Mouse (Mus musculus): ENCODE results near the gene Mcee. TPM values are rescaled to one million over a fixed set of nuclear protein-coding genes. Genes with fewer than 3 reads are reported as not detected.

Gene Mcee
- 46.7 and 56.4 TPM in 2 replicates for polyA plus RNA-seq (2015; fragmentation: Nextera tagmentation; extraction: Ambion mirVana)

- Histone ChIP-seq H3K36me3 (peaks cover 11% of the 10 kb centered on the region), H3K9me3 (no peaks in the 10 kb centered on the region), H3K4me3 (peak within 1 kb of the TSS; percentile 67), H3K4me2 (peak within 1 kb of the TSS; percentile 99), H3K4me1 (replicated peaks) (peaks cover 19% of the 10 kb centered on the region), H3K9ac (peak within 1 kb of the TSS; percentile 68), H3K27me3 (no peaks in the 10 kb centered on the region), H3K27ac (replicated peaks) (peak within 1 kb of the TSS; percentile 74)
- peak; percentile 98 for ATAC-seq (ENCODE audit: low FRiP score, low read depth)
- under 1% methylated on average over 53 of the region's 54 CpGs for WGBS
Measured at GRCm38 (mm10) chr7:64392122-64392818, at the start of gene Mcee, which contains the start of gene Mphosph10. Mcee (plus strand) TSS chr7:64392607. Mphosph10 (minus strand) TSS chr7:64392268.

- no peak for ATAC-seq (ENCODE audit: low FRiP score, low read depth)
- no peak overlapping the region for H3K4me2 ChIP-seq
- H3K36me3 ChIP-seq = peaks cover 8% of the 10 kb centered on the region; the same call in 1 of the 2 replicates
- no peak overlapping the region for H3K27ac ChIP-seq (replicated peaks)
- no peak overlapping the region for H3K9ac ChIP-seq
- 97% methylated on average over 1 of the region's 1 CpGs for WGBS
- H3K9me3 ChIP-seq = no peaks in the 10 kb centered on the region
- H3K4me3 ChIP-seq = no peak overlapping the region
- H3K27me3 ChIP-seq = no peaks in the 10 kb centered on the region
- H3K4me1 ChIP-seq (replicated peaks) = peaks cover 18% of the 10 kb centered on the region
Measured at GRCm38 (mm10) chr7:64347813-64348212, 44.6 kb upstream of the Mcee start.

GRCm38 (mm10) chr7:64349147-64349861 is 43.1 kb upstream of the Mcee start:
- Histone ChIP-seq H3K27ac (replicated peaks) (0 out of 2 replicates have a peak overlapping the region, but pooled peaks have one; percentile 8), H3K4me1 (replicated peaks) (peaks cover 18% of the 10 kb centered on the region), H3K36me3 (peaks cover 8% of the 10 kb centered on the region; the same call in 1 of the 2 replicates), H3K9me3 (no peaks in the 10 kb centered on the region), H3K4me2 (no peak overlapping the region), H3K9ac (no peak overlapping the region), H3K27me3 (no peaks in the 10 kb centered on the region), H3K4me3 (no peak overlapping the region)
- 76% methylated on average over 15 of the region's 15 CpGs for WGBS
- ATAC-seq (ENCODE audit: low FRiP score, low read depth) = 0 out of 2 replicates have a peak, but pooled peaks have one; percentile 43

GRCm38 (mm10) chr7:64351087-64351486 is 41.3 kb upstream of the Mcee start:
- peak; percentile 79 for ATAC-seq (ENCODE audit: low FRiP score, low read depth)
- peaks cover 18% of the 10 kb centered on the region for H3K4me1 ChIP-seq (replicated peaks)
- H3K4me2 ChIP-seq = no peak overlapping the region
- no peaks in the 10 kb centered on the region for H3K27me3 ChIP-seq
- H3K36me3 ChIP-seq = 0 out of 2 replicates have a peak, but pooled peaks cover 8% of the 10 kb centered on the region
- H3K9me3 ChIP-seq = no peaks in the 10 kb centered on the region
- H3K27ac ChIP-seq (replicated peaks) = peak overlapping the region; percentile 72
- H3K4me3 ChIP-seq = no peak overlapping the region
- H3K9ac ChIP-seq = no peak overlapping the region
- WGBS = 51% methylated on average over 4 of the region's 4 CpGs

- no peaks in the 10 kb centered on the region for H3K9me3 ChIP-seq
- no peak overlapping the region for H3K9ac ChIP-seq
- no peak overlapping the region for H3K4me3 ChIP-seq
- H3K27ac ChIP-seq (replicated peaks) = no peak overlapping the region
- no peak overlapping the region for H3K4me2 ChIP-seq
- ATAC-seq (ENCODE audit: low FRiP score, low read depth) = no peak
- WGBS = 21% methylated on average over 14 of the region's 14 CpGs
- H3K36me3 ChIP-seq = 0 out of 2 replicates have a peak, but pooled peaks cover 12% of the 10 kb centered on the region
- H3K4me1 ChIP-seq (replicated peaks) = peaks cover 18% of the 10 kb centered on the region
- no peaks in the 10 kb centered on the region for H3K27me3 ChIP-seq
Measured at GRCm38 (mm10) chr7:64354206-64354605, 38.2 kb upstream of the Mcee start.

- Histone ChIP-seq H3K4me3 (no peak overlapping the region), H3K9ac (no peak overlapping the region), H3K4me1 (replicated peaks) (0 out of 2 replicates have a peak, but pooled peaks cover 2% of the 10 kb centered on the region), H3K4me2 (no peak overlapping the region), H3K36me3 (peaks cover 15% of the 10 kb centered on the region; the same call in 1 of the 2 replicates), H3K9me3 (no peaks in the 10 kb centered on the region), H3K27me3 (no peaks in the 10 kb centered on the region), H3K27ac (replicated peaks) (no peak overlapping the region)
- ATAC-seq (ENCODE audit: low FRiP score, low read depth) = no peak
- 90% methylated on average over 5 of the region's 5 CpGs for WGBS
Measured at GRCm38 (mm10) chr7:64356661-64357060, 35.7 kb upstream of the Mcee start.

GRCm38 (mm10) chr7:64357405-64357804 is 35.0 kb upstream of the Mcee start:
- H3K9ac ChIP-seq = no peak overlapping the region
- no peaks in the 10 kb centered on the region for H3K27me3 ChIP-seq
- WGBS = 77% methylated on average over 9 of the region's 9 CpGs
- no peak overlapping the region for H3K4me2 ChIP-seq
- no peak overlapping the region for H3K4me3 ChIP-seq
- no peak for ATAC-seq (ENCODE audit: low FRiP score, low read depth)
- H3K36me3 ChIP-seq = peaks cover 22% of the 10 kb centered on the region
- no peaks in the 10 kb centered on the region for H3K4me1 ChIP-seq (replicated peaks)
- no peaks in the 10 kb centered on the region for H3K9me3 ChIP-seq
- H3K27ac ChIP-seq (replicated peaks) = no peak overlapping the region

GRCm38 (mm10) chr7:64358666-64359065 is 33.7 kb upstream of the Mcee start:
- 84% methylated on average over 6 of the region's 6 CpGs for WGBS
- peaks cover 30% of the 10 kb centered on the region for H3K36me3 ChIP-seq
- H3K27ac ChIP-seq (replicated peaks) = no peak overlapping the region

GRCm38 (mm10) chr7:64359943-64360585 is 32.3 kb upstream of the Mcee start:
- H3K4me1 ChIP-seq (replicated peaks) = no peaks in the 10 kb centered on the region
- H3K4me2 ChIP-seq = no peak overlapping the region
- no peak overlapping the region for H3K4me3 ChIP-seq
- H3K27me3 ChIP-seq = no peaks in the 10 kb centered on the region
- H3K36me3 ChIP-seq = peaks cover 36% of the 10 kb centered on the region
- ATAC-seq (ENCODE audit: low FRiP score, low read depth) = no peak
- peak overlapping the region; percentile 62 for H3K27ac ChIP-seq (replicated peaks)
- H3K9me3 ChIP-seq = no peaks in the 10 kb centered on the region
- H3K9ac ChIP-seq = no peak overlapping the region
- WGBS = 85% methylated on average over 20 of the region's 20 CpGs

More at GRCm38 (mm10) chr7:64358666-64359065, 33.7 kb upstream of the Mcee start:
- Histone ChIP-seq H3K9ac (no peak overlapping the region), H3K4me2 (no peak overlapping the region), H3K4me1 (replicated peaks) (no peaks in the 10 kb centered on the region), H3K27me3 (no peaks in the 10 kb centered on the region), H3K9me3 (no peaks in the 10 kb centered on the region), H3K4me3 (no peak overlapping the region)
- ATAC-seq (ENCODE audit: low FRiP score, low read depth) = no peak

GRCm38 (mm10) chr7:64360586-64360945 is 31.8 kb upstream of the Mcee start:
- H3K4me3 ChIP-seq = no peak overlapping the region
- H3K9ac ChIP-seq = no peak overlapping the region
- peak; percentile 76 for ATAC-seq (ENCODE audit: low FRiP score, low read depth)
- WGBS = 56% methylated on average over 3 of the region's 3 CpGs
- no peak overlapping the region for H3K4me2 ChIP-seq
- H3K27ac ChIP-seq (replicated peaks) = peak overlapping the region; percentile 62; the same call in 1 of the 2 replicates
- no peaks in the 10 kb centered on the region for H3K4me1 ChIP-seq (replicated peaks)
- H3K27me3 ChIP-seq = no peaks in the 10 kb centered on the region
- no peaks in the 10 kb centered on the region for H3K9me3 ChIP-seq
- H3K36me3 ChIP-seq = peaks cover 36% of the 10 kb centered on the region

- Histone ChIP-seq H3K9me3 (no peaks in the 10 kb centered on the region), H3K4me3 (no peak overlapping the region), H3K27ac (replicated peaks) (no peak overlapping the region), H3K9ac (no peak overlapping the region), H3K4me2 (no peak overlapping the region), H3K27me3 (no peaks in the 10 kb centered on the region), H3K36me3 (peaks cover 37% of the 10 kb centered on the region), H3K4me1 (replicated peaks) (no peaks in the 10 kb centered on the region)
- ATAC-seq (ENCODE audit: low FRiP score, low read depth) = no peak
- 94% methylated on average over 5 of the region's 5 CpGs for WGBS
Measured at GRCm38 (mm10) chr7:64365863-64366262, 26.5 kb upstream of the Mcee start.

- Histone ChIP-seq H3K27me3 (no peaks in the 10 kb centered on the region), H3K4me3 (no peak overlapping the region), H3K27ac (replicated peaks) (no peak overlapping the region), H3K4me2 (no peak overlapping the region), H3K36me3 (peaks cover 15% of the 10 kb centered on the region), H3K9ac (no peak overlapping the region), H3K4me1 (replicated peaks) (peaks cover 9% of the 10 kb centered on the region), H3K9me3 (no peaks in the 10 kb centered on the region)
- no peak for ATAC-seq (ENCODE audit: low FRiP score, low read depth)
- WGBS = 89% methylated on average over 6 of the region's 6 CpGs
Measured at GRCm38 (mm10) chr7:64369841-64370240, 22.6 kb upstream of the Mcee start.

Measured in hindbrain, embryonic 15.5 days (tissue).